Mouse (Mus musculus) limb, embryonic 12.5 days (tissue): ENCODE data around the gene Rhox4c. TPM values are rescaled to one million over a fixed set of nuclear protein-coding genes. Genes with fewer than 3 reads are reported as not detected.
"Not testable (repeated sequence)": the region's sequence is repeated elsewhere in the genome, so short reads cannot be mapped to it uniquely, and the experiment has no call there.

Experiments used
- ATAC-seq: fragments of 200-750 bp; cut with Nextera tagmentation; 2 replicates; pipeline ENCODE4 v1.8.0; 2017; ENCODE audit warnings: low read depth, moderate TSS enrichment; ENCODE audit not compliant: insufficient number of reproducible peaks, insufficient read depth, low FRiP score, low TSS enrichment
- H3K27ac ChIP-seq: fragments of 300-500 bp; sonication (generic); 2 replicates; pipeline ENCODE4 v1.5.1; 2016; ENCODE audit warnings: mild to moderate bottlenecking, moderate library complexity
- H3K27me3 ChIP-seq: fragments of 300-500 bp; sonication (generic); 2 replicates; pipeline ENCODE4 v1.6.1; 2016; ENCODE audit warnings: mild to moderate bottlenecking, moderate library complexity
- H3K36me3 ChIP-seq: fragments of 300-500 bp; sonication (generic); 2 replicates; pipeline ENCODE4 v1.6.1; 2016; ENCODE audit warnings: mild to moderate bottlenecking, moderate library complexity
- H3K4me1 ChIP-seq: fragments of 300-500 bp; sonication (generic); replicated peaks from 2 replicates; pipeline ENCODE4 v1.6.1; 2016
- H3K4me2 ChIP-seq: fragments of 300-500 bp; sonication (generic); 2 replicates; pipeline ENCODE4 v1.6.1; 2016; ENCODE audit warnings: mild to moderate bottlenecking, moderate library complexity
- H3K4me3 ChIP-seq: fragments of 300-500 bp; sonication (generic); replicated peaks from 2 replicates; pipeline ENCODE4 v1.5.1; 2016; ENCODE audit warnings: mild to moderate bottlenecking
- H3K9ac ChIP-seq: fragments of 300-500 bp; sonication (generic); replicated peaks from 2 replicates; pipeline ENCODE4 v1.6.1; 2016; ENCODE audit warnings: mild to moderate bottlenecking, moderate library complexity
- H3K9me3 ChIP-seq: fragments of 300-500 bp; sonication (generic); 2 replicates; pipeline ENCODE4 v1.6.1; 2016; ENCODE audit warnings: mild to moderate bottlenecking, moderate library complexity
- WGBS: fragments of 180-500 bp; shearing (Covaris S2); methylation state at CpG from one replicate; pipeline ENCODE4 v1.1.7; 2016; 5-methylcytosine and 5-hydroxymethylcytosine counted together
- polyA plus RNA-seq: library from polyadenylated mRNA; unstranded; fragments of >200 nt; fragmentation: Nextera tagmentation; extraction: Ambion mirVana; gene quantifications from 2 replicates; pipeline ENCODE4 v1.2.1, GENCODE M21; 2016

Gene Rhox4c
- not detected in 2 replicates for polyA plus RNA-seq

DNA sequence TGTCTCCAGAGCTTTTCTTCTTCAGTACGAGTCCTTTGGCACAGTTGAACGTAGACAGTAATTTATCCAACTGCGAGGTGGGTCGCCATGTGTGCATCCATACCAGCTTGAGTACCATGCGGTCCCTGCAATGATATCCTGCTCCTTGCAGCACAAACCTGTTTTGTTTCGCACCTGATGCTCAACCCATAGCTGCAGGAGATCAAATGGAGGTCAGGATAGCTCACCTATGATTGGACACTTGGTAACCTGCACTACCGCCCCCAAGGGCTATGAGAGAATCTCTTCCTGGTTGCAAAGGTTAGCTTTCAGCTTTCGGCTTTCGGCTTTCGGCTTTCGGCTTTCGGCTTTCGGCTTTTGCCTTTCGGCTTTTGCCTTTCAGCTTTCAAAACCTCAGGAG is at the start of gene Rhox4c:
Rhox4c (plus strand) TSS at position 301 of the 400 bp plus-strand sequence.
- H3K4me3 ChIP-seq, H3K9ac ChIP-seq, H3K27ac ChIP-seq, H3K36me3 ChIP-seq, H3K9me3 ChIP-seq, H3K4me2 ChIP-seq, H3K4me1 ChIP-seq, H3K27me3 ChIP-seq, ATAC-seq: not testable (repeated sequence)
- 92% methylated on average over 14 of the region's 14 CpGs for WGBS

DNA sequence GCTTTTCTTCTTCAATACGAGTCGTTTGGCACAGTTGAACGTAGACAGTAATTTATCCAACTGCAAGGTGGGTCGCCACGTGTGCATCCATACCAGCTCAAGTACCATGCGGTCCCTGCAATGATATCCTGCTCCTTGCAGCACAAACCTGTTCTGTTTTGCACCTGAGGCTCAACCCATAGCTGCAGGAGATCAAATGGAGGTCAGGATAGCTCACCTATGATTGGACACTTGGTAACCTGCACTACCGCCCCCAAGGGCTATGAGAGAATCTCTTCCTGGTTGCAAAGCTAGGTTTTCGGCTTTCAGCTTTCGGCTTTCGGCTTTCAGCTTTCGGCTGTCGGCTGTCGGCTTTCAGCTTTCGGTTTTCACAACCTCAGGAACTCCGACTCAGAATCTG is 47.9 kb upstream of the Rhox4c start, which contains the start of gene Rhox4b:
Rhox4b (plus strand) TSS at position 301 of the 400 bp plus-strand sequence.
- not testable (repeated sequence) for H3K36me3 ChIP-seq, H3K27ac ChIP-seq, H3K4me2 ChIP-seq, ATAC-seq, H3K9ac ChIP-seq, H3K27me3 ChIP-seq, H3K9me3 ChIP-seq, H3K4me3 ChIP-seq, H3K4me1 ChIP-seq
- WGBS, result 86% methylated on average over 14 of the region's 15 CpGs

DNA sequence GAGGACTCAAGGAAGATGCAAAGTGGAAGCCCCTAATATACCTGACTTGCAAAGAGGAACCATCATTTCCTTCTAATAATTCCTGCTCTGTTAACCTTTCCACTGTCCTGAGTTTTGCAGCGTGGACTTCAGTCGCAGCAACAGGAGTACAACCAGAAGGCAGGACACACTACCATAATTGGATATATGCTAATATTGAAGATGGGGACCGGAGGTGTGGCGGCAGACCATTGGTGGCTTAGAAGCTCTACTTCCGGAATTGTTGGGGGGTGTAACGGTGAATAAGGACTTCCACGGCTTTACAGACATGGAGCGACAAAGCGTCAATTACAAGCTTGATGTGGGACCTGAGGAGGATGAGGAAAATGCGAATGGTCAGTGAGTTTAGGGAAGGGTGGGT is 26.8 kb upstream of the Rhox4c start, which contains the start of gene Rhox2c:
Rhox2c (plus strand) TSS at position 301 of the 400 bp plus-strand sequence.
- not testable (repeated sequence) for H3K27ac ChIP-seq, H3K4me2 ChIP-seq, H3K4me3 ChIP-seq, H3K4me1 ChIP-seq, H3K36me3 ChIP-seq, H3K9ac ChIP-seq, ATAC-seq, H3K27me3 ChIP-seq, H3K9me3 ChIP-seq
- 98% methylated on average over 8 of the region's 10 CpGs for WGBS

DNA sequence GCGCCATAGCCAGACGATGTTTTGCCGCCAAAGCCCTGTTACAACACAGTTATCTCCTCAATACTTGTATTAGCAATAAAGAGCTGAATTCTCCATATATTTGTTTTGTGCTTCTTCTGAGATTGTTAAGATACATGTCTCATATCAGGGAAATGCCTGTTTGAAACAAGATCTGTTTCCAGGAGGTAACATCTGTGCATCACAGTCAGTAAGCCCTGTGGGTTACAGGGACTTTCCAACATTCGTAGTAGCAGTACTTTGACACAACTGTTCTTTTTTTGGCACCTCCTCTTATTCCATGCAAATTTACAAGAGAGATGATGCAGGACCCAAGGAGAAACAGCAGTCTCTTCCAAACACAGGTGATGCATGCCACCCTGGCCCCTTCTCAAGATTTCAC is 21.9 kb upstream of the Rhox4c start, which contains the start of gene Rhox3c:
Rhox3c (plus strand) TSS at position 301 of the 400 bp plus-strand sequence.
- H3K36me3 ChIP-seq, H3K9ac ChIP-seq, H3K27me3 ChIP-seq, ATAC-seq, H3K27ac ChIP-seq, H3K9me3 ChIP-seq, H3K4me3 ChIP-seq, H3K4me2 ChIP-seq, H3K4me1 ChIP-seq: not testable (repeated sequence)
- WGBS, result 84% methylated on average over 3 of the region's 4 CpGs

DNA sequence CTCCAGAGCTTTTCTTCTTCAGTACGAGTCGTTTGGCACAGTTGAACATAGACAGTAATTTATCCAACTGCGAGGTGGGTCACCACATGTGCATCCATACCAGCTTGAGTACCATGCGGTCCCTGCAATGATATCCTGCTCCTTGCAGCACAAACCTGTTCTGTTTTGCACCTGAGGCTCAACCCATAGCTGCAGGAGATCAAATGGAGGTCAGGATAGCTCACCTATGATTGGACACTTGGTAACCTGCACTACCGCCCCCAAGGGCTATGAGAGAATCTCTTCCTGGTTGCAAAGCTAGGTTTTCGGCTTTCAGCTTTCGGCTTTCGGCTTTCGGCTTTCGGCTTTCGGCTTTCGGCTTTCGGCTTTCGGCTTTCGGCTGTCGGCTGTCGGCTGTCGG is 33.9 kb downstream of the Rhox4c start, which contains the start of gene Rhox4d:
Rhox4d (plus strand) TSS at position 301 of the 400 bp plus-strand sequence.
- not testable (repeated sequence) for ATAC-seq, H3K27me3 ChIP-seq, H3K4me1 ChIP-seq, H3K9ac ChIP-seq, H3K4me2 ChIP-seq, H3K27ac ChIP-seq, H3K9me3 ChIP-seq, H3K4me3 ChIP-seq, H3K36me3 ChIP-seq
- WGBS, result 97% methylated on average over 13 of the region's 18 CpGs

DNA sequence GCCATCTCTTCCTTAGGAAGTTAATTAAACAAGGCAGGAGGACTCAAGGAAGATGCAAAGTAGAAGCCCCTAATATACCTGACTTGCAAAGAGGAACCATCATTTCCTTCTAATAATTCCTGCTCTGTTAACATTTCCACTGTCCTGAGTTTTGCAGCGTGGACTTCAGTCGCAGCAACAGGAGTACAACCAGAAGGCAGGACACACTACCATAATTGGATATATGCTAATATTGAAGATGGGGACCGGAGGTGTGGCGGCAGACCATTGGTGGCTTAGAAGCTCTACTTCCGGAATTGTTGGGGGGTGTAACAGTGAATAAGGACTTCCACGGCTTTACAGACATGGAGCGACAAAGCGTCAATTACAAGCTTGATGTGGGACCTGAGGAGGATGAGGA is 50.0 kb downstream of the Rhox4c start, which contains the start of gene Rhox2e:
Rhox2e (plus strand) TSS at position 301 of the 400 bp plus-strand sequence.
- not testable (repeated sequence) for ATAC-seq, H3K27ac ChIP-seq
- 88% methylated on average over 2 of the region's 8 CpGs for WGBS

More for the DNA sequence above, 50.0 kb downstream of the Rhox4c start, which contains the start of gene Rhox2e:
- H3K36me3 ChIP-seq, H3K4me3 ChIP-seq, H3K9me3 ChIP-seq, H3K27me3 ChIP-seq, H3K4me2 ChIP-seq, H3K4me1 ChIP-seq, H3K9ac ChIP-seq: not testable (repeated sequence)

Other genes with a start within 250 kb of the Rhox4c start
- gene Rhox2a, start 235.4 kb upstream of the Rhox4c start, polyA plus RNA-seq, result not detected in 2 replicates
- gene Rhox3a, start 230.4 kb upstream of the Rhox4c start, polyA plus RNA-seq, result not detected in 2 replicates
- gene Rhox4a, start 215.0 kb upstream of the Rhox4c start, polyA plus RNA-seq, result not detected in 2 replicates
- not detected in 2 replicates for gene Rhox3a2, start 100.3 kb upstream of the Rhox4c start, polyA plus RNA-seq
- gene Rhox4a2, start 89.5 kb upstream of the Rhox4c start, polyA plus RNA-seq, result not detected in 2 replicates
- gene Rhox2b, start 68.3 kb upstream of the Rhox4c start, polyA plus RNA-seq, result not detected in 2 replicates
- 0.30 TPM in 1 of 2 replicates, not detected in the other for gene Rhox4b, start 47.8 kb upstream of the Rhox4c start, polyA plus RNA-seq
- gene Rhox2c, start 26.7 kb upstream of the Rhox4c start, polyA plus RNA-seq, result not detected in 2 replicates
- gene Rhox3c, start 21.8 kb upstream of the Rhox4c start, polyA plus RNA-seq, result not detected in 2 replicates
- not detected in 2 replicates for gene Rhox2d, start 13.1 kb downstream of the Rhox4c start, polyA plus RNA-seq
- gene Rhox4d, start 34.0 kb downstream of the Rhox4c start, polyA plus RNA-seq, result not detected in 2 replicates
- not detected in 2 replicates for gene Rhox2e, start 50.1 kb downstream of the Rhox4c start, polyA plus RNA-seq
- not detected in 2 replicates for gene Rhox3e, start 61.7 kb downstream of the Rhox4c start, polyA plus RNA-seq
- not detected in 2 replicates for gene Rhox4e, start 77.1 kb downstream of the Rhox4c start, polyA plus RNA-seq
- gene Rhox2f, start 91.1 kb downstream of the Rhox4c start, polyA plus RNA-seq, result not detected in 2 replicates
- not detected in 2 replicates for gene Rhox3f, start 100.7 kb downstream of the Rhox4c start, polyA plus RNA-seq
- not detected in 2 replicates for gene Rhox4f, start 127.4 kb downstream of the Rhox4c start, polyA plus RNA-seq
- gene Rhox3g, start 148.3 kb downstream of the Rhox4c start, polyA plus RNA-seq, result not detected in 2 replicates
- gene Rhox2g, start 163.1 kb downstream of the Rhox4c start, polyA plus RNA-seq, result not detected in 2 replicates
- gene Rhox4g, start 171.0 kb downstream of the Rhox4c start, polyA plus RNA-seq, result not detected in 2 replicates
- gene Rhox3h, start 188.4 kb downstream of the Rhox4c start, polyA plus RNA-seq, result not detected in 2 replicates
- not detected in 2 replicates for gene Rhox2h, start 192.9 kb downstream of the Rhox4c start, polyA plus RNA-seq